Mouse (Mus musculus) lung, adult 2 months (tissue): ENCODE measurements around the gene Cbwd1.

ENCODE experiments used
- CTCF ChIP-seq: fragments of 200-500 bp; IDR thresholded peaks from 2 replicates; pipeline ENCODE4 v1.5.1; 2011; ENCODE audit warnings: mild to moderate bottlenecking, low read length, control low read depth; ENCODE audit not compliant: insufficient read depth
- POLR2A ChIP-seq: fragments of 200-500 bp; IDR thresholded peaks from 2 replicates; pipeline ENCODE4 v1.6.1; 2011; ENCODE audit warnings: low read depth, mild to moderate bottlenecking, control low read depth, low read length, borderline replicate concordance; ENCODE audit errors: extremely low read depth

DNA sequence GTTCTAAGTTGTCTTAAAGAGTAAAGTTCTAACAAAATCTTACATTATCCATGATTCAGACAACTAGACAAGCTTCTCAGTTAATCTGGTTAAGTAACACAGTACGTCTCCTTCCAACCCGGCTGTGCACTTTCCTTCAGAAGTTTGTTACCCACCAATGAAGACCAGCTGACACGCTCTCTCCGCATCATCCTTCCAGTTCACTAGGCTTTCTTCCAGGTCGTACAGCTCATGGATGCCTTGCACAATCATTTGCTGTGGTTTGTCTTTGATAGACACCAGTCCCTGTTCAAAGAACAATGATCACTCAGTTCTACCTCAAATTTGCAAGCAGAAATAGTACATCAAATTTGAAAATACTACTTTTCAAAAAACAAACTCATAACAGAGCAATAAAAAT is 40.5 kb downstream of the Cbwd1 start:
- TF ChIP-seq CTCF (no peak), POLR2A (no peak)
